Mouse (Mus musculus) olfactory bulb, adult 2 months (tissue): Measurements from ENCODE around the gene Insrr.

ENCODE experiments used
- CTCF ChIP-seq: fragments of 200-500 bp; IDR thresholded peaks from 2 replicates; pipeline ENCODE4 v1.5.1; 2012; ENCODE audit warnings: low read depth, mild to moderate bottlenecking, low read length, moderate library complexity; ENCODE audit not compliant: insufficient read depth
- POLR2A ChIP-seq: fragments of 200-500 bp; IDR thresholded peaks from 2 replicates; pipeline ENCODE4 v1.6.1; 2012; ENCODE audit warnings: mild to moderate bottlenecking, low read depth, low read length, moderate library complexity; ENCODE audit not compliant: insufficient read depth

- TF ChIP-seq POLR2A (no peak), CTCF (no peak)
Observed at GRCm38 (mm10) chr3:87809322-87809962, 12.7 kb downstream of the Insrr start.
